Mouse (Mus musculus) megakaryocyte, embryonic 14.5 days (primary cell): ENCODE results near the gene Tns4.

ENCODE experiments used
- FLI1 ChIP-seq: IDR thresholded peaks from 2 replicates; pipeline ENCODE4 v1.6.1; 2012; ENCODE audit warnings: low read length, inconsistent platforms, mixed read lengths
- GATA1 ChIP-seq: IDR thresholded peaks from 3 replicates; pipeline ENCODE4 v1.6.1; 2012; ENCODE audit warnings: mixed read lengths, low read length, inconsistent platforms, borderline replicate concordance

DNA sequence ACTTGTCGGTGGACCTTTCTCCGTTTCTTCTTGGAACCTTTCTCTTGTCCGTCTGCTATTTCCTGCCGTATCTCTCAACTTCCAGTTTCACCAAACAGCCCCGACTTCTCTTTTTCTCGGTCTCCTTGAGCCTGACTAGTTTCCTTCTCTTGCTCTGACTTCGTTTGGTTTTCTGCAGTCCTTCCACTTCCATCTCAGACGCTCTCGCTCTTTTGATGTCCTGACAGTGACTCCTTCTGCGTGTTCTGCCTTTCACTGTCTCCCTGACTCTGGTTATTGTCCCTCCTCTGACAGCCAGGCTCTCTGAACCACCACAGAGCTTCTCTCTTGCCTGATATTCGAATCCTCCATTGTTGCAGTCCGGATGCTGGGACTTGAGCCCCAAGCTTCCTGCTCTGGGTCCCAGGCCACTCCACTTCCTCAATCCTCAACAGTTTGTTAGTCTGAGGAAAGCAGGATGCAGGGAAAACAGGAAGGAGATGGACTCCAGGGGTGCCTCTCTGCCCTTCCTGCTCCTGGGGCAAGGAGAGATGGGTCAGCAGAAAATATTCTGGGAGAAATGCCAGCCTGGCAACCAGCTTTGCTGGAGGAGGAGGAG is 46.2 kb downstream of the Tns4 start:
- TF ChIP-seq GATA1 (no peak), FLI1 (no peak)
